ENCODE assay signal across 8 mouse cellular contexts in genomic region chr10:120745138-120745856, GRCm38 (mm10).
DNase-seq lines count a peak whose midpoint lies in the region; ATAC-seq and TF ChIP-seq lines count a peak whose summit lies in the region.

No protein-coding gene starts in this region.

- TF ChIP-seq POLR2A in thymus, adult 2 months (IDR thresholded peaks at IDR 0.05; ENCODE audit: control insufficient read depth, extremely low read depth, insufficient read depth, low read length, poor library complexity) = no peak

- H3K27me3 ChIP-seq in hindbrain, embryonic 14.5 days (ENCODE audit: control insufficient read depth, insufficient read depth, low read length) = peaks cover 18% of the 10 kb centered on the region
- H3K27me3 ChIP-seq in lung, embryonic 14.5 days (ENCODE audit: insufficient read depth, low read length) = no peaks in the 10 kb centered on the region
- no peaks in the 10 kb centered on the region; the same call in 1 of the 2 replicates for H3K27me3 ChIP-seq in thymus, adult 2 months (ENCODE audit: control insufficient read depth, insufficient read depth, low read length)

- no peaks in the 10 kb centered on the region for H3K36me3 ChIP-seq in hindbrain, embryonic 14.5 days (replicated peaks; ENCODE audit: control insufficient read depth, insufficient read depth)
- no peaks in the 10 kb centered on the region for H3K36me3 ChIP-seq in lung, embryonic 14.5 days (ENCODE audit: insufficient read depth)
- no peaks in the 10 kb centered on the region for H3K36me3 ChIP-seq in thymus, adult 2 months (ENCODE audit: control insufficient read depth, insufficient read depth, low read length)

- WGBS in hindbrain, embryonic 14.5 days = 4% methylated on average over 18 of the region's 18 CpGs
- 9% methylated on average over 18 of the region's 18 CpGs for WGBS in lung, embryonic 14.5 days
- WGBS in thymus, adult 2 months = 7% methylated on average over 18 of the region's 18 CpGs

- TF ChIP-seq CTCF in lung, embryonic 14.5 days (IDR thresholded peaks at IDR 0.05; ENCODE audit: low read depth) = no peak
- no peak for TF ChIP-seq CTCF in thymus, adult 2 months (IDR thresholded peaks at IDR 0.05; ENCODE audit: borderline replicate concordance, control insufficient read depth, extremely low read depth, insufficient read depth, low read length, poor library complexity)

- no peaks in the 10 kb centered on the region for H3K4me1 ChIP-seq in hindbrain, embryonic 14.5 days (replicated peaks; ENCODE audit: control insufficient read depth, insufficient read depth, low read length)
- peaks cover 6% of the 10 kb centered on the region; the same call in 1 of the 2 replicates for H3K4me1 ChIP-seq in lung, embryonic 14.5 days (ENCODE audit: insufficient read depth)
- H3K4me1 ChIP-seq in thymus, adult 2 months (replicated peaks; ENCODE audit: control insufficient read depth, insufficient read depth, low read length) = no peaks in the 10 kb centered on the region

- H3K4me2 ChIP-seq in hindbrain, embryonic 14.5 days (replicated peaks) = peak overlapping the region; percentile 82
- peak overlapping the region; percentile 69 for H3K4me2 ChIP-seq in lung, embryonic 14.5 days

- peak overlapping the region; percentile 0; the same call in 1 of the 2 replicates for H3K27ac ChIP-seq in hindbrain, embryonic 14.5 days
- peak overlapping the region; percentile 79; the same call in 1 of the 2 replicates for H3K27ac ChIP-seq in lung, embryonic 14.5 days (ENCODE audit: low read depth)
- H3K27ac ChIP-seq in thymus, adult 2 months (ENCODE audit: control insufficient read depth, insufficient read depth, low read length) = no peak overlapping the region

- peak; percentile 16 to 50 for DNase-seq in cerebellum, postnatal 25 days
- peak; percentile 47 to 60 for DNase-seq in frontal cortex, postnatal 36 days (ENCODE audit: low spot score in 2 of 2)
- peak; percentile 75 for DNase-seq in hindbrain, embryonic 14.5 days (ENCODE audit: low spot score)
- DNase-seq in layer of hippocampus, postnatal 10 days (ENCODE audit: low spot score in 2 of 2) = peak; percentile 60 to 78
- DNase-seq in lung, embryonic 14.5 days = peak; percentile 90
- DNase-seq in ovary, adult 18-20 months (ENCODE audit: low spot score) = peak; percentile 55
- no peak for DNase-seq in thymus, adult 2 months

- peak overlapping the region; percentile 37 for H3K4me3 ChIP-seq in hindbrain, embryonic 14.5 days (replicated peaks; ENCODE audit: low read length)
- peak overlapping the region; percentile 28 for H3K4me3 ChIP-seq in lung, embryonic 14.5 days (ENCODE audit: low read depth, low read length)
- no peak overlapping the region for H3K4me3 ChIP-seq in thymus, adult 2 months (ENCODE audit: control insufficient read depth, insufficient read depth, low read length)

- ATAC-seq in activated CD4-positive, CD25-positive, alpha-beta regulatory T cell, adult 4 months = peak; percentile 73
- peak; percentile 86 for ATAC-seq in hindbrain, embryonic 14.5 days (ENCODE audit: low FRiP score)
- ATAC-seq in lung, embryonic 14.5 days (ENCODE audit: insufficient read depth) = peak; percentile 88

- H3K9ac ChIP-seq in hindbrain, embryonic 14.5 days = peak overlapping the region; percentile 51
- H3K9ac ChIP-seq in lung, embryonic 14.5 days = peak overlapping the region; percentile 32

- H3K9me3 ChIP-seq in hindbrain, embryonic 14.5 days (ENCODE audit: control insufficient read depth, low read length) = no peaks in the 10 kb centered on the region
- no peaks in the 10 kb centered on the region for H3K9me3 ChIP-seq in lung, embryonic 14.5 days (ENCODE audit: low read depth, low read length)
